Mouse (Mus musculus) stomach, postnatal 0 days (tissue): Measurements from ENCODE around the gene Metrn. TPM values are rescaled to one million over a fixed set of nuclear protein-coding genes. Genes with fewer than 3 reads are reported as not detected.

ENCODE experiments used
- ATAC-seq: fragments of 200-750 bp; cut with Nextera tagmentation; 2 replicates; pipeline ENCODE4 v1.8.0; 2017; ENCODE audit not compliant: low FRiP score, low TSS enrichment
- DNase-seq: peaks from one replicate; pipeline ENCODE4 v3.0.0-alpha.2; 2016; ENCODE audit warnings: low spot score
- H3K27ac ChIP-seq: fragments of 300-500 bp; sonication (generic); replicated peaks from 2 replicates; pipeline ENCODE4 v1.5.1; 2014; ENCODE audit warnings: mild to moderate bottlenecking, control low read depth
- H3K27me3 ChIP-seq: fragments of 300-500 bp; sonication (generic); 2 replicates; pipeline ENCODE4 v1.6.1; 2014; ENCODE audit warnings: low read length; ENCODE audit not compliant: control insufficient read depth, insufficient read depth
- H3K36me3 ChIP-seq: fragments of 300-500 bp; sonication (generic); 2 replicates; pipeline ENCODE4 v1.6.1; 2014; ENCODE audit warnings: low read length, mixed read lengths; ENCODE audit not compliant: control insufficient read depth, insufficient read depth
- H3K4me1 ChIP-seq: fragments of 300-500 bp; sonication (generic); replicated peaks from 2 replicates; pipeline ENCODE4 v1.6.1; 2014; ENCODE audit warnings: antibody characterized with exemption; ENCODE audit not compliant: control insufficient read depth, insufficient read depth
- H3K4me2 ChIP-seq: fragments of 300-500 bp; sonication (generic); replicated peaks from 2 replicates; pipeline ENCODE4 v1.6.1; 2014; ENCODE audit warnings: low read depth, mild to moderate bottlenecking, control low read depth, moderate library complexity
- H3K4me3 ChIP-seq: fragments of 300-500 bp; sonication (generic); 2 replicates; pipeline ENCODE4 v1.5.1; 2014; ENCODE audit warnings: low read depth, low read length, control low read depth
- H3K9ac ChIP-seq: fragments of 300-500 bp; sonication (generic); 2 replicates; pipeline ENCODE4 v1.6.1; 2014; ENCODE audit warnings: mild to moderate bottlenecking, low read length, control low read depth, mixed read lengths
- H3K9me3 ChIP-seq: fragments of 300-500 bp; sonication (generic); 2 replicates; pipeline ENCODE4 v1.6.1; 2016; ENCODE audit warnings: low read length; ENCODE audit not compliant: control insufficient read depth
- CTCF ChIP-seq: IDR thresholded peaks from 2 replicates; pipeline ENCODE4 v1.5.1; 2016; ENCODE audit warnings: antibody characterized with exemption, low read depth, mild to moderate bottlenecking, moderate library complexity
- EP300 ChIP-seq: optimal IDR thresholded peaks from 2 replicates; pipeline ENCODE3; 2016; ENCODE audit warnings: antibody characterized with exemption
- WGBS: fragments of 180-500 bp; shearing (Covaris S2); extraction: QIAGEN DNeasy Blood & Tissue Kit; methylation state at CpG from one replicate; pipeline ENCODE4 v1.1.7; 2014; 5-methylcytosine and 5-hydroxymethylcytosine counted together
- polyA plus RNA-seq: library from polyadenylated mRNA; unstranded; fragments of >200 nt; fragmentation: Nextera tagmentation; extraction: Ambion mirVana; gene quantifications from 2 replicates; pipeline ENCODE4 v1.2.1, GENCODE M21; 2015

Metrn gene
- polyA plus RNA-seq, 1 experiment from 2014 or later: 19.0 TPM

DNA sequence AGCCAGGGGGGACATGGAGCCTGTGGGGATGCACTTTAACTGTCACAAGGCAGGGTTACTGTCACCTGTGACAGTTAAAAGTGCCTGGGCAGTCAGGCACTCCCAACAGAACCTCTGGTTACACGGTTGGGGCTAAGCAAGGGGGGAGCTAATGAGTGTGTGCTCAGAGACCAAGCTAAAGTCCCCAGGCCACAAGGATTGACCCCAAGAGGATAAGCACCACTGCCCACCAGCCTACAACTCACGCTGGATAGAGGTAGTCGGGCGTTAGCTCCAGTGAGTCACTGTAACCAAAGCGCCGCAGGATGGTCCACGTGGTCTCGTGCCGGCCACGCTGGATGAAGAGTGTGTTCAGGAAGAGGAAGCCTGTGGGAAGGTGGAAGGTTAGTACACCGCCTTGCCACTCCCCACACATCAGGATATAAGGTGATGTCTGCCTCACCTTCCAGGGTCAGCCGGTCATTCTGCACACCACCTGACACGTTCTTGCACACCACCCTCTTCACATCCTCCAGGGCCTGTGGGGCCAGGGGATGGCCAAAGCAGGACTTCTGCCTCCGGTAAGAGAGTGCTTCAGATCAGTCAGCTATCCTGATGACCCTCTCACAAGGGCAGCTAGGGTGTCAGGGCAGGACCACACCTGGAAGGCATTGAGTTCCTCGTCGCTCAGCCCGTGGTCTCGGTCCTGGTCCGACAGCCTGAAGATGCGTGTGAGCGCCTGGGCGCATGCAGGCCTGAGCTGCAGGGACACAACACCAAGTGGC, 44.4 kb upstream of the Metrn start, which contains the start of gene Gm20683:
Gm20683 (minus strand) TSS at position 647 of the 764 bp plus-strand sequence.
- Histone ChIP-seq H3K9me3 (no peaks in the 10 kb centered on the region), H3K4me2 (no peak within 1 kb of the TSS), H3K9ac (no peak within 1 kb of the TSS), H3K36me3 (peaks cover 33% of the 10 kb centered on the region), H3K4me1 (peaks cover 8% of the 10 kb centered on the region), H3K27ac (no peak within 1 kb of the TSS), H3K4me3 (no peak within 1 kb of the TSS), H3K27me3 (no peaks in the 10 kb centered on the region)
- DNase-seq (no peak), ATAC-seq (no peak)
- 93% methylated on average over 22 of the region's 22 CpGs for WGBS
- TF ChIP-seq EP300: no peak
- no peak for TF ChIP-seq CTCF

DNA sequence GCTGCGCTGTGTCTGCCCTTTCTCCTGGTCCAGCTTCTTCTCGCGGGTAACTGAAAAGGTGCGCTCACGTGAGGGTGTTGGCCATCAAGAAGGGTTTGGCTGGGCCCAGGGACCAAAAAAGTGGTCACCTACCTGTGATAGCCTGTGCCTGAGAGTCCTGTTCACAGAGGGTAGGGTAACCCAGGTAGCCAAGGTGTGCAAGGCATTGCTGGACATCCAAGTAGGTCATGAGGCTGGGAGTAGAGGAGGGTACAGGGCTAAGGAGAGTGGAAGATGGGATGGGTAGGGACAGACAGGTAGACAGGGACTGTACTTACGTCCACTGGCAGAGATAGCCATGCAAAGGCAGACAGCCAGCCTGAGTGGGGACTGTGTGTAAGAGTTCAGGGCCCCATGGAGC, 43.6 kb upstream of the Metrn start:
- Histone ChIP-seq H3K9ac (no peak overlapping the region), H3K27ac (no peak overlapping the region), H3K9me3 (no peaks in the 10 kb centered on the region), H3K27me3 (no peaks in the 10 kb centered on the region), H3K4me1 (peaks cover 11% of the 10 kb centered on the region), H3K4me2 (no peak overlapping the region), H3K36me3 (peaks cover 33% of the 10 kb centered on the region), H3K4me3 (no peak overlapping the region)
- 92% methylated on average over 6 of the region's 6 CpGs for WGBS
- no peak for ATAC-seq
- no peak for DNase-seq
- TF ChIP-seq EP300: no peak
- no peak for TF ChIP-seq CTCF

DNA sequence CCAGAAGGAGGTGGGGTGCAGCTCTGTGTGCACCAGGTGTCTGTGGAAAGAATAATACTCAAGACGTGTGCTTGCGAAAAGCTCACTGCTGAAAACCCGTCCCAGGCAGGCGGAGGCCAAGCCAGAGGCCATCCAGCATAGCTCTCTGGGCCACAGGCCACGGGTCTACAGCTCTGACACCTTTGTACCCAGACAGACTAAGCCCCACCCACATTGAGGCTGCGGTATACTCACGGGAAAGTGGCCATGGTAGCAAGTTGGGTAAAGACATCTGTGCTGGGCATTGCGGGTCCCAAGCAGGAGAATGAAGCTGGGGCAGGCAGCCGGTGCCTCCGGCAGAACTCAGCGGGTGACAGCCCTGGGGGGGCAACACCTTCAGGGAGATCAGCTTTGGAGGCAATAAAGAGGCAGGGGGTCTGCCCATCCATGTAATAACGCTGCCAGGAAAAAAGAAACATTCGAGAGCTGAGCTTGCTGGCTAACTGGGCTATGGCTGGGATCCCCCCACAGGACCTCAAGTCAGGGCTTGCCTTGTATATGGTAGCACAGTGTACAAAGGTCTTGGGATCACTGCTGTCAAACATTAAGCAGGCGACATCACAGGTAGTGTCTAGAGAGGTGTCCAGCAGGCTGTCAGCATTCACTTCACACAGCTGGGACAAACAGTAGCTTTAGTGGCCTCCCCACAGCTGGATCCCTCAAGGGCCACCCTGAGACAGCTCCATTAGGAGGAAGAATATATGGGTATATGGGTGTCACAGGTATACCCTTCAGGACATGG, 42.7 kb upstream of the Metrn start:
- no peak for ATAC-seq
- no peak overlapping the region for H3K4me2 ChIP-seq
- H3K4me3 ChIP-seq: no peak overlapping the region
- 79% methylated on average over 14 of the region's 14 CpGs for WGBS
- peaks cover 15% of the 10 kb centered on the region for H3K4me1 ChIP-seq
- DNase-seq: no peak
- H3K36me3 ChIP-seq: peaks cover 33% of the 10 kb centered on the region
- no peak for TF ChIP-seq CTCF
- no peak for TF ChIP-seq EP300
- H3K27ac ChIP-seq: peak overlapping the region; percentile 35; the same call in 1 of the 2 replicates
- H3K9me3 ChIP-seq: no peaks in the 10 kb centered on the region
- no peaks in the 10 kb centered on the region for H3K27me3 ChIP-seq
- H3K9ac ChIP-seq: no peak overlapping the region

DNA sequence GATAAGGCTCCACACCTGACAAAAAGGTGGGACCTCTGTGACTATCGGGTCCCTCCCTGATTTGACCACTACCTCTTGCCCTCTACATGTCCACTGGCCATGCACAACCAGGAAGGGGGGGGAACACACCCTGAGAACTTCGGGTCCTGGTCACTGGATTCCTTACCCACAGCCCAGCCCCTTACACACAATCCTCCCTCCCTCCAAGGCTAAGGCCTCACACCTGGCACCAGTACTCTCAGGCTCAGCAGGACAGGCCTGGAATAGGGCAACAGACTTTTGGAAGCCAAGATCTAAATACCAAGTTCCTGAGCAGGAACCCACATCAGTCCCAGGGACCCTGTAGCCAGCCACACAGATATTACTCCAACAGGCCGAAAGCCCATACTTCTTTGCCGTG, 42.0 kb upstream of the Metrn start:
- H3K4me1 ChIP-seq: peaks cover 21% of the 10 kb centered on the region
- no peaks in the 10 kb centered on the region for H3K27me3 ChIP-seq
- DNase-seq (no peak), ATAC-seq (no peak)
- no peak for TF ChIP-seq CTCF
- TF ChIP-seq EP300: no peak
- H3K4me2 ChIP-seq: no peak overlapping the region
- peaks cover 33% of the 10 kb centered on the region for H3K36me3 ChIP-seq
- WGBS: 78% methylated on average over 4 of the region's 4 CpGs
- H3K27ac ChIP-seq: peak overlapping the region; percentile 35; the same call in 1 of the 2 replicates
- H3K4me3 ChIP-seq: no peak overlapping the region
- H3K9me3 ChIP-seq: no peaks in the 10 kb centered on the region
- no peak overlapping the region for H3K9ac ChIP-seq

DNA sequence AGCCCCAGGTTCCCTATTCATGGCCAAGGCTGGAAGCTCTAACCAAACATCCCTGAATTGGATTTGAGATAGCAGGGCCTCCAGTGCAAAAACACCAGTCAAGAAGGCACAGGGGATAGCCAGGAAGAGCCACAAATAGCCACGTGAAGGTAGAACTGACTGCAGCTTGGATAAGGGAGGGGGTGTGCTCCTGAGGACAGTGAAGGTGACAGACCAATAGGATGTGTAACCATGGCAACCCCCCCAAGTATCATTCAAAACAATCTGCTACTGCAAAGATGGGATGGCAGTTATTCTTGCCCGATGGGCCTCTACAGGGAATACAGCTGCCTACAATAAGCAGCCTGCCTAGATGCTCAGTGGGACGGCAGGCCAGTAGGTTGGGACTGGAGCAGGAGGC, 40.6 kb upstream of the Metrn start:
- no peak for DNase-seq
- no peak overlapping the region for H3K4me3 ChIP-seq
- TF ChIP-seq EP300 (no peak), CTCF (no peak)
- H3K27ac ChIP-seq: peak overlapping the region; percentile 58
- peaks cover 21% of the 10 kb centered on the region for H3K4me1 ChIP-seq
- WGBS: 46% methylated on average over 3 of the region's 3 CpGs
- H3K9me3 ChIP-seq: no peaks in the 10 kb centered on the region
- peaks cover 33% of the 10 kb centered on the region for H3K36me3 ChIP-seq
- peak overlapping the region; percentile 60; the same call in 1 of the 2 replicates for H3K9ac ChIP-seq
- H3K4me2 ChIP-seq: no peak overlapping the region
- ATAC-seq: no peak
- H3K27me3 ChIP-seq: no peaks in the 10 kb centered on the region

DNA sequence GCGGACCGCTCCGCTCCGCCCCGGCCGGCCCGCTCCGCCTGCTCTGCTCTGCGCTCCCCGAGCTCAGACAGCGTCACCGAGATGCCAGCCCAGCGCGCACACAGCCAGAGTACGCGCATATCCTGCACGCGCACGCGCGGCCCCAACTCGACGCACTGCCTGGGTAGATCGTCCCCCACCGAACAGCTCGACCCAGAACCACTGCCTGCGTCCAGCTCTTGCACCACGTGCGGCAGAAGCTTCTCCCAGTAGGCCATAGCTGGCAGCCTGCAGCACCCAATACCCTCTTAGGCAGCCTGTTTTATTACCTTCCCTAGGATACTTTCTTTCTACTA, 40.1 kb upstream of the Metrn start, which contains the start of gene Rhbdl1:
Rhbdl1 (minus strand) TSS at position 220 of the 335 bp plus-strand sequence.
- 1% methylated on average over 28 of the region's 29 CpGs for WGBS
- peak within 1 kb of the TSS; percentile 60 for H3K9ac ChIP-seq
- TF ChIP-seq CTCF (no peak), EP300 (no peak)
- H3K27ac ChIP-seq: peak within 1 kb of the TSS; percentile 63
- H3K4me3 ChIP-seq: peak within 1 kb of the TSS; percentile 37
- peak; percentile 2; the same call in 1 of the 2 replicates for ATAC-seq
- H3K4me2 ChIP-seq: peak within 1 kb of the TSS; percentile 75
- H3K36me3 ChIP-seq: peaks cover 31% of the 10 kb centered on the region
- H3K4me1 ChIP-seq: peaks cover 21% of the 10 kb centered on the region
- peak; percentile 79 for DNase-seq
- no peaks in the 10 kb centered on the region for H3K9me3 ChIP-seq
- no peaks in the 10 kb centered on the region for H3K27me3 ChIP-seq
